Mouse (Mus musculus): ENCODE data around the gene Cfap206.

GRCm38 (mm10) chr4:34640731-34641130 lies 89.3 kb downstream of the Cfap206 start:
- TF ChIP-seq CTCF (IDR thresholded peaks at IDR 0.05; ENCODE audit: control insufficient read depth, insufficient read depth, insufficient read length) (no peak), CEBPB (IDR thresholded peaks at IDR 0.05; ENCODE audit: low read depth) (no peak)

All from C2C12 (cell line).